ENCODE assay signal across 9 mouse cellular contexts in genomic region chrX:170672594-170673092, GRCm38 (mm10). TPM values are rescaled to one million over a fixed set of nuclear protein-coding genes. Genes with fewer than 3 reads are reported as not detected.
DNase-seq lines count a peak whose midpoint lies in the region; ATAC-seq lines count a peak whose summit lies in the region.
"Had no signal": no experiment of that assay in that cellular context is flagged by ENCODE, and none has a peak within 500 bp of the region (broad histone marks: within the 10 kb centered on the region; RNA-seq: fewer than 3 reads in every experiment).

Gene Asmt (plus strand): TSS chrX:170672644.

- H3K4me3 ChIP-seq in liver, embryonic 11.5 days (ENCODE audit: low read depth, low read length) = no peak within 1 kb of the TSS; the same call in 1 of the 2 replicates
- H3K4me3 ChIP-seq in intestine, embryonic 15.5 days (replicated peaks) = no peak within 1 kb of the TSS
- H3K4me3 ChIP-seq in neural tube, embryonic 12.5 days = no peak within 1 kb of the TSS

- H3K4me2 ChIP-seq in liver, embryonic 11.5 days = no peak within 1 kb of the TSS
- no peak within 1 kb of the TSS for H3K4me2 ChIP-seq in intestine, embryonic 15.5 days (replicated peaks)
- no peak within 1 kb of the TSS for H3K4me2 ChIP-seq in neural tube, embryonic 12.5 days (replicated peaks)

- no peaks in the 10 kb centered on the region for H3K27me3 ChIP-seq in liver, embryonic 11.5 days (replicated peaks; ENCODE audit: control insufficient read depth, insufficient read depth, low read length)
- H3K27me3 ChIP-seq in intestine, embryonic 15.5 days (replicated peaks) = no peaks in the 10 kb centered on the region
- H3K27me3 ChIP-seq in neural tube, embryonic 12.5 days (replicated peaks) = no peaks in the 10 kb centered on the region

- H3K9me3 ChIP-seq in liver, embryonic 11.5 days (ENCODE audit: control insufficient read depth, low read length) = peaks cover 46% of the 10 kb centered on the region
- peaks cover 32% of the 10 kb centered on the region for H3K9me3 ChIP-seq in intestine, embryonic 15.5 days
- peaks cover 50% of the 10 kb centered on the region for H3K9me3 ChIP-seq in neural tube, embryonic 12.5 days

- H3K36me3 ChIP-seq in liver, embryonic 11.5 days (ENCODE audit: control insufficient read depth, insufficient read depth, low read length) = peaks cover 20% of the 10 kb centered on the region
- H3K36me3 ChIP-seq in intestine, embryonic 15.5 days = peaks cover 6% of the 10 kb centered on the region
- peaks cover 43% of the 10 kb centered on the region for H3K36me3 ChIP-seq in neural tube, embryonic 12.5 days

- DNase-seq in liver, embryonic 11.5 days (ENCODE audit: low spot score) = no peak
- DNase-seq in liver = no peak
- DNase-seq in embryo, embryonic 10.5 days (ENCODE audit: low spot score) = peak; percentile 47
- no peak for DNase-seq in ovary, postnatal 14 days (ENCODE audit: low spot score)
- no peak for DNase-seq in left cerebral cortex, adult 9 months (ENCODE audit: low spot score in 2 of 2)
- DNase-seq in adrenal gland, adult 2 months = no peak

- no peak within 1 kb of the TSS for H3K9ac ChIP-seq in liver, embryonic 11.5 days (ENCODE audit: low read depth, low read length)
- no peak within 1 kb of the TSS for H3K9ac ChIP-seq in intestine, embryonic 15.5 days
- H3K9ac ChIP-seq in neural tube, embryonic 12.5 days = no peak within 1 kb of the TSS

- no peak within 1 kb of the TSS for H3K27ac ChIP-seq in liver, embryonic 11.5 days (ENCODE audit: low read depth, low read length)
- no peak within 1 kb of the TSS for H3K27ac ChIP-seq in intestine, embryonic 15.5 days
- no peak within 1 kb of the TSS for H3K27ac ChIP-seq in neural tube, embryonic 12.5 days

- peak; percentile 44 for ATAC-seq in liver, embryonic 11.5 days (replicated peaks; ENCODE audit: low FRiP score)
- ATAC-seq in intestine, embryonic 15.5 days = peak; percentile 52; the same call in 1 of the 2 replicates
- ATAC-seq in neural tube, embryonic 12.5 days (ENCODE audit: low FRiP score, low read depth) = peak; percentile 44

- 94% methylated on average over 16 of the region's 16 CpGs for WGBS in liver, embryonic 11.5 days
- 91% methylated on average over 14 of the region's 16 CpGs for WGBS in intestine, embryonic 15.5 days
- 93% methylated on average over 14 of the region's 16 CpGs for WGBS in neural tube, embryonic 12.5 days

- H3K4me1 ChIP-seq in liver, embryonic 11.5 days (replicated peaks; ENCODE audit: control insufficient read depth, insufficient read depth, low read length) = no peaks in the 10 kb centered on the region
- no peaks in the 10 kb centered on the region for H3K4me1 ChIP-seq in intestine, embryonic 15.5 days (replicated peaks)
- H3K4me1 ChIP-seq in neural tube, embryonic 12.5 days = no peaks in the 10 kb centered on the region

RNA-seq across cellular contexts. Expression of gene Asmt, which starts in this region (rescaled TPM):
- not detected in 2 replicates for polyA plus RNA-seq in liver, embryonic 11.5 days (2014; fragmentation: Nextera tagmentation; extraction: Ambion mirVana)
- not detected in 2 replicates for polyA plus RNA-seq in intestine, embryonic 15.5 days (2015; fragmentation: Nextera tagmentation; extraction: Ambion mirVana)
- not detected in 2 replicates for polyA plus RNA-seq in neural tube, embryonic 12.5 days (2016; fragmentation: Nextera tagmentation; extraction: Ambion mirVana)
- total RNA-seq in adrenal gland, adult 2 months (2021) = not detected
- polyA plus RNA-seq in adrenal gland, adult 2 months (2012; rRNA removed) = 0.49 TPM in 1 of 2 replicates, not detected in the other
- polyA plus RNA-seq: small intestine, adult 2 months had no signal

Comparison
In these comparisons a context has a peak if more than half of its experiments do, and no peak if none do; other contexts are left out.
1. Peak in ATAC-seq in liver, embryonic 11.5 days; RNA of the gene not detected or under 1 TPM.
2. Peak in ATAC-seq in intestine, embryonic 15.5 days; RNA of the gene not detected or under 1 TPM.
3. Peak in ATAC-seq in neural tube, embryonic 12.5 days; RNA of the gene not detected or under 1 TPM.